Mouse (Mus musculus) limb, embryonic 13.5 days (tissue): ENCODE results near the gene Prmt3. TPM values are rescaled to one million over a fixed set of nuclear protein-coding genes. Genes with fewer than 3 reads are reported as not detected.

Experiments
- ATAC-seq: fragments of 200-750 bp; cut with Nextera tagmentation; 2 replicates; pipeline ENCODE4 v1.8.0; 2017; ENCODE audit warnings: low read depth, moderate number of reproducible peaks, moderate TSS enrichment; ENCODE audit not compliant: low FRiP score
- H3K27ac ChIP-seq: fragments of 300-500 bp; sonication (generic); 2 replicates; pipeline ENCODE4 v1.5.1; 2015; ENCODE audit warnings: inconsistent platforms, mild to moderate bottlenecking, moderate library complexity
- H3K27me3 ChIP-seq: fragments of 300-500 bp; sonication (generic); 2 replicates; pipeline ENCODE4 v1.6.1; 2015; ENCODE audit warnings: mild to moderate bottlenecking, inconsistent platforms
- H3K36me3 ChIP-seq: fragments of 300-500 bp; sonication (generic); 2 replicates; pipeline ENCODE4 v1.6.1; 2015; ENCODE audit warnings: inconsistent platforms, mild to moderate bottlenecking, moderate library complexity
- H3K4me1 ChIP-seq: fragments of 300-500 bp; sonication (generic); 2 replicates; pipeline ENCODE4 v1.6.1; 2015; ENCODE audit warnings: inconsistent platforms
- H3K4me2 ChIP-seq: fragments of 300-500 bp; sonication (generic); replicated peaks from 2 replicates; pipeline ENCODE4 v1.6.1; 2015; ENCODE audit warnings: inconsistent platforms, mild to moderate bottlenecking, moderate library complexity
- H3K4me3 ChIP-seq: fragments of 300-500 bp; sonication (generic); 2 replicates; pipeline ENCODE4 v1.5.1; 2015; ENCODE audit warnings: moderate library complexity, mild to moderate bottlenecking, inconsistent platforms
- H3K9ac ChIP-seq: fragments of 300-500 bp; sonication (generic); 2 replicates; pipeline ENCODE4 v1.6.1; 2015; ENCODE audit warnings: mild to moderate bottlenecking, inconsistent platforms
- H3K9me3 ChIP-seq: fragments of 300-500 bp; sonication (generic); 2 replicates; pipeline ENCODE4 v1.6.1; 2016; ENCODE audit warnings: inconsistent platforms
- WGBS: fragments of 180-500 bp; shearing (Covaris S2); methylation state at CpG from one replicate; pipeline ENCODE4 v1.1.7; 2015; 5-methylcytosine and 5-hydroxymethylcytosine counted together
- polyA plus RNA-seq: library from polyadenylated mRNA; unstranded; fragments of >200 nt; fragmentation: Nextera tagmentation; extraction: Ambion mirVana; gene quantifications from 2 replicates; pipeline ENCODE4 v1.2.1, GENCODE M21; 2015

Gene Prmt3
- polyA plus RNA-seq, 1 experiment from 2014 or later = 51.1 TPM

DNA sequence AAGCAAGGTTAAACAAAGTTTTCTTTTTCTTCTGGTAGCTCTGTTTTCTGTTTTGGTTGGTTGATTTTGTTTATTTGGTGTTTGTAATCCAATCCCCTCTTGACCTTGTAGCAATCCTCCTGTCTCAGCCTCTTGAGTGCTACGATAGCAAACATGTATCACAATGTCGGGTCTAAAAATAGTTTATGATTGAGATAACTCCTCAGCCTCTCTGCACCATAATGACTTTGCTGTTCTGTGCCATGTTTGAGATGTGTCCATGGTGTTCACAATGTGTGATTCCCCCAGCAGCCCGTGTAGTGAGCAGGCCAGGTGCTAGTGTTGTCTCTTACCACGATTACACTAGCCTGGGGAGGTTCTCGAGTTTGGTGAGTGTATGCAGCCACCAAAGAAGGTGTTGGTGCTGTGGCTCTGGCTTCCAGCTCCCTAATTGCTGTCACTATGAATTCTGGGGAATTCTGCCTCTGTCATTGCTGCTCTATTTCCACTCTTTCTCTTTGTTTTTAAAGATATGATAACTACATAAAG, 26.6 kb downstream of the Prmt3 start:
- H3K9ac ChIP-seq = no peak overlapping the region
- no peak overlapping the region for H3K27ac ChIP-seq
- 75% methylated on average over 5 of the region's 5 CpGs for WGBS
- no peak overlapping the region for H3K4me2 ChIP-seq
- H3K4me1 ChIP-seq = no peaks in the 10 kb centered on the region
- peaks cover 44% of the 10 kb centered on the region for H3K36me3 ChIP-seq
- no peaks in the 10 kb centered on the region for H3K9me3 ChIP-seq
- no peak for ATAC-seq
- no peaks in the 10 kb centered on the region for H3K27me3 ChIP-seq
- H3K4me3 ChIP-seq = no peak overlapping the region

DNA sequence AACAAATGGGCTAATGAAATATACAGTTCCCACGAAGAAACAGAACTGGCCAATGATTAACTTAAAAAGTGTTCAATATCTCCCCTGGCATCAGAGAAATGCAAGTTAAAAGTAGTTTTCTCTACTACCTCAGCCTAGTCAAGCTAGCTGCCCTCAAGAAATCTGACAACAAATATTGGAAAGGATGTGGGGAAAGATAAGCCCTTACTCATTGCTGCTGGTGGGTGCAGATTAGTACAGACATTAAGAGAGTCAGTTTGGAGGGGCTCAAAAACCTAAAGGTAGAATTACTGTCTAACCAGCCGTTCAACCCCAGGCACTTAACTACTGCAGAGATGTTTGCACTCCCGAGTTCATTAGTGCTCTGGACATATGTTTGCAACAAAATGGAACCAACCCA, 27.5 kb downstream of the Prmt3 start:
- H3K9ac ChIP-seq = no peak overlapping the region
- no peaks in the 10 kb centered on the region for H3K9me3 ChIP-seq
- H3K36me3 ChIP-seq = peaks cover 37% of the 10 kb centered on the region
- no peaks in the 10 kb centered on the region for H3K27me3 ChIP-seq
- no peak for ATAC-seq
- H3K4me3 ChIP-seq = no peak overlapping the region
- H3K4me1 ChIP-seq = no peaks in the 10 kb centered on the region
- no peak overlapping the region for H3K27ac ChIP-seq
- 44% methylated on average over 3 of the region's 3 CpGs for WGBS
- no peak overlapping the region for H3K4me2 ChIP-seq

- no peak for ATAC-seq
- WGBS = 85% methylated on average over 9 of the region's 9 CpGs
- Histone ChIP-seq H3K4me1 (no peaks in the 10 kb centered on the region), H3K4me2 (no peak overlapping the region), H3K27ac (no peak overlapping the region), H3K4me3 (no peak overlapping the region), H3K9ac (no peak overlapping the region), H3K36me3 (peaks cover 29% of the 10 kb centered on the region), H3K9me3 (no peaks in the 10 kb centered on the region), H3K27me3 (no peaks in the 10 kb centered on the region)
These were observed 29.0 kb downstream of the Prmt3 start for GRCm38 (mm10) chr7:49807093-49807682.

GRCm38 (mm10) chr7:49807846-49808622, 29.9 kb downstream of the Prmt3 start:
- ATAC-seq = no peak
- Histone ChIP-seq H3K9ac (no peak overlapping the region), H3K36me3 (peaks cover 27% of the 10 kb centered on the region), H3K4me1 (no peaks in the 10 kb centered on the region), H3K4me3 (no peak overlapping the region), H3K27me3 (no peaks in the 10 kb centered on the region), H3K27ac (no peak overlapping the region), H3K4me2 (no peak overlapping the region), H3K9me3 (no peaks in the 10 kb centered on the region)
- 89% methylated on average over 17 of the region's 17 CpGs for WGBS

GRCm38 (mm10) chr7:49809100-49809499, 31.0 kb downstream of the Prmt3 start:
- H3K9ac ChIP-seq = no peak overlapping the region
- no peak overlapping the region for H3K4me3 ChIP-seq
- H3K36me3 ChIP-seq = peaks cover 23% of the 10 kb centered on the region
- H3K4me2 ChIP-seq = no peak overlapping the region
- H3K27me3 ChIP-seq = no peaks in the 10 kb centered on the region
- no peaks in the 10 kb centered on the region for H3K9me3 ChIP-seq
- no peak overlapping the region for H3K27ac ChIP-seq
- 90% methylated on average over 6 of the region's 6 CpGs for WGBS
- ATAC-seq = no peak
- no peaks in the 10 kb centered on the region for H3K4me1 ChIP-seq

GRCm38 (mm10) chr7:49809562-49809961, 31.4 kb downstream of the Prmt3 start:
- Histone ChIP-seq H3K9me3 (no peaks in the 10 kb centered on the region), H3K4me1 (no peaks in the 10 kb centered on the region), H3K9ac (no peak overlapping the region), H3K27me3 (no peaks in the 10 kb centered on the region), H3K4me3 (no peak overlapping the region), H3K27ac (no peak overlapping the region), H3K4me2 (no peak overlapping the region), H3K36me3 (peaks cover 24% of the 10 kb centered on the region)
- no peak for ATAC-seq
- WGBS = 71% methylated on average over 3 of the region's 3 CpGs

- 56% methylated on average over 4 of the region's 4 CpGs for WGBS
- H3K27ac ChIP-seq = no peak overlapping the region
- H3K4me3 ChIP-seq = no peak overlapping the region
- no peaks in the 10 kb centered on the region for H3K4me1 ChIP-seq
- H3K4me2 ChIP-seq = no peak overlapping the region
- peaks cover 30% of the 10 kb centered on the region for H3K36me3 ChIP-seq
- no peaks in the 10 kb centered on the region for H3K27me3 ChIP-seq
- no peaks in the 10 kb centered on the region for H3K9me3 ChIP-seq
- no peak overlapping the region for H3K9ac ChIP-seq
- ATAC-seq = no peak
These were observed 33.2 kb downstream of the Prmt3 start for GRCm38 (mm10) chr7:49811346-49811745.

- no peak overlapping the region for H3K4me3 ChIP-seq
- no peak overlapping the region for H3K4me2 ChIP-seq
- peaks cover 34% of the 10 kb centered on the region for H3K36me3 ChIP-seq
- no peaks in the 10 kb centered on the region for H3K9me3 ChIP-seq
- H3K27me3 ChIP-seq = no peaks in the 10 kb centered on the region
- WGBS = 47% methylated on average over 4 of the region's 4 CpGs
- no peak overlapping the region for H3K9ac ChIP-seq
- H3K4me1 ChIP-seq = no peaks in the 10 kb centered on the region
- no peak for ATAC-seq
- no peak overlapping the region for H3K27ac ChIP-seq
These were observed 41.2 kb downstream of the Prmt3 start for GRCm38 (mm10) chr7:49819393-49819792.

DNA sequence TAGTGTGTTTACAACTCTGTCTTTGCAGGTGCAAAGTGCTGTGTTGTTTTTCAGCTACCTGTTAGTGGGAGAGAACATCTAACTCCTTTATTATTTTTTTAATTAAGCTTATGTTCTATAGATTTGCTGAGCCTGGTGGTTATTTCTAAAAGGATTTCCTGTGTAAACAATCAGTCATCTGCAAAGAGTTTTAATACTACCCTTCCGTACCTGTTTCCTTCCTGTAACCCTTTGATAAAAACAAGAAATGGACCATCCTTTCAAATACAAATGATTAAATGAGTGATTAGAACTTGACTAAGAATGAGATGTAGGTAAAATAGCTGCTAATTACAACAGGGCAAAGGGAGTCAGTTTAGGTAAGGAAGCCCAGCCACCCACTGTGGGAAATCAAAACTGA, 43.2 kb downstream of the Prmt3 start:
- H3K9me3 ChIP-seq = no peaks in the 10 kb centered on the region
- ATAC-seq = no peak
- WGBS = 87% methylated on average over 1 of the region's 1 CpGs
- no peaks in the 10 kb centered on the region for H3K4me1 ChIP-seq
- no peak overlapping the region for H3K27ac ChIP-seq
- peaks cover 27% of the 10 kb centered on the region for H3K36me3 ChIP-seq
- no peaks in the 10 kb centered on the region for H3K27me3 ChIP-seq
- no peak overlapping the region for H3K4me3 ChIP-seq
- H3K4me2 ChIP-seq = no peak overlapping the region
- no peak overlapping the region for H3K9ac ChIP-seq

DNA sequence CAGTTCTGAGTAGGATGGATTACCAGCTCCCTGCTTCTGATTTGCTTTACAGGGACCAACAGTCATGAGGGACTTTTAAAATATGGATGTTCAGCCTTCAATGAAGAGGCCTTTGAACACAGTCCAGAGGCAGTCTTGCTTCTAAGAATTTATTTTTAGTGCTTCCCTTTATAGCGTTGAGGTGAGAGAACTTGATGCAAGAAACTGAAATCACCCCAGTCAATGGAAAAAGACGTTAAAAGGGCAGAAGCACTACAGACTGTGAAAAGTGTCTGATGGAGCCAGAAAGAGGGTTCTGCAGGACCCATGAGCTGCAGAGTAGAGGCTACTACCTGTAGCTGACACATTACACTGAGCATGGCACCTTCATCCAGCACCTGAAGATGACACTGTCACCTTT, 43.9 kb downstream of the Prmt3 start:
- peaks cover 32% of the 10 kb centered on the region for H3K36me3 ChIP-seq
- H3K4me3 ChIP-seq = no peak overlapping the region
- no peaks in the 10 kb centered on the region for H3K27me3 ChIP-seq
- H3K9ac ChIP-seq = no peak overlapping the region
- no peaks in the 10 kb centered on the region for H3K4me1 ChIP-seq
- H3K27ac ChIP-seq = no peak overlapping the region
- no peaks in the 10 kb centered on the region for H3K9me3 ChIP-seq
- 69% methylated on average over 2 of the region's 2 CpGs for WGBS
- H3K4me2 ChIP-seq = no peak overlapping the region
- no peak; the same call in 1 of the 2 replicates for ATAC-seq

DNA sequence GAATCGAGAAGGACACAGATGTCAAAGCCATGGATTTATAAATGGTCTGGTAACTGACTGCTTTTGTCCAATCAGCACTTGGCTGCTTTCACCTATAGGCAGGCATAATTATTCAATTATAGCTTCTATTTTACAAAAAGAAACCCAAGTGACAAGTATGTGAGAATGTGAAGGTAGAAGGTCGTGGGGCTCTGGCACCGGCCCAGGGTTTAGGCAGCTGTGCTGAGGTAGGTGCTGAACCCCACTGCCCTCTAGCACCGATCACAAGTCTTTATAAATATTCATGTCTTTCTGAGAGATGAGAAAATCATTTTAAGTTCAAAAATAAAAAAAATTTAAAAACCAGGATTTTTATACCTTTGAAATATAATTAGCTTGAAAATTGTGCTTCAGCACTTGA, 45.4 kb downstream of the Prmt3 start:
- Histone ChIP-seq H3K4me1 (no peaks in the 10 kb centered on the region), H3K27ac (no peak overlapping the region), H3K27me3 (no peaks in the 10 kb centered on the region), H3K4me3 (no peak overlapping the region), H3K9ac (no peak overlapping the region), H3K36me3 (peaks cover 39% of the 10 kb centered on the region), H3K9me3 (no peaks in the 10 kb centered on the region), H3K4me2 (no peak overlapping the region)
- WGBS = 89% methylated on average over 4 of the region's 4 CpGs
- ATAC-seq = no peak

GRCm38 (mm10) chr7:49824043-49824442, 45.9 kb downstream of the Prmt3 start:
- no peak overlapping the region for H3K27ac ChIP-seq
- no peaks in the 10 kb centered on the region for H3K4me1 ChIP-seq
- H3K9ac ChIP-seq = no peak overlapping the region
- H3K9me3 ChIP-seq = no peaks in the 10 kb centered on the region
- no peak overlapping the region for H3K4me2 ChIP-seq
- 91% methylated on average over 6 of the region's 6 CpGs for WGBS
- no peak overlapping the region for H3K4me3 ChIP-seq
- ATAC-seq = no peak
- no peaks in the 10 kb centered on the region for H3K27me3 ChIP-seq
- peaks cover 39% of the 10 kb centered on the region for H3K36me3 ChIP-seq
